Mouse (Mus musculus) embryonic facial prominence, embryonic 11.5 days (tissue): Measurements from ENCODE around the gene Akr1c14. TPM values are rescaled to one million over a fixed set of nuclear protein-coding genes. Genes with fewer than 3 reads are reported as not detected.
"Not testable (repeated sequence)": the region's sequence is repeated elsewhere in the genome, so short reads cannot be mapped to it uniquely, and the experiment has no call there.

Source experiments
- ATAC-seq: fragments of 200-750 bp; cut with Nextera tagmentation; replicated peaks from 2 replicates; pipeline ENCODE4 v1.8.0; 2017; ENCODE audit warnings: low read depth; ENCODE audit not compliant: insufficient number of reproducible peaks, low FRiP score, low TSS enrichment
- DNase-seq: peaks from one replicate; pipeline ENCODE4 v3.0.0-alpha.2; 2015; ENCODE audit warnings: low spot score
- H3K27ac ChIP-seq: fragments of 300-500 bp; sonication (generic); replicated peaks from 2 replicates; pipeline ENCODE4 v1.5.1; 2014; ENCODE audit warnings: mild to moderate bottlenecking, low read depth, low read length, control low read depth
- H3K27me3 ChIP-seq: fragments of 300-500 bp; sonication (generic); 2 replicates; pipeline ENCODE4 v1.6.1; 2014; ENCODE audit warnings: mild to moderate bottlenecking, low read length, moderate library complexity, mixed read lengths; ENCODE audit not compliant: control insufficient read depth, insufficient read depth
- H3K36me3 ChIP-seq: fragments of 300-500 bp; sonication (generic); replicated peaks from 2 replicates; pipeline ENCODE4 v1.6.1; 2014; ENCODE audit warnings: low read depth, mild to moderate bottlenecking, low read length, moderate library complexity, mixed read lengths; ENCODE audit not compliant: control insufficient read depth, insufficient read depth
- H3K4me1 ChIP-seq: fragments of 300-500 bp; sonication (generic); 2 replicates; pipeline ENCODE4 v1.6.1; 2014; ENCODE audit warnings: low read length, mixed read lengths; ENCODE audit not compliant: control insufficient read depth, insufficient read depth
- H3K4me2 ChIP-seq: fragments of 300-500 bp; sonication (generic); 2 replicates; pipeline ENCODE4 v1.6.1; 2014; ENCODE audit warnings: low read depth, mild to moderate bottlenecking, control low read depth, low read length, moderate library complexity
- H3K4me3 ChIP-seq: fragments of 300-500 bp; sonication (generic); 2 replicates; pipeline ENCODE4 v1.5.1; 2014; ENCODE audit warnings: low read depth, low read length, control low read depth
- H3K9ac ChIP-seq: fragments of 300-500 bp; sonication (generic); replicated peaks from 2 replicates; pipeline ENCODE4 v1.6.1; 2014; ENCODE audit warnings: mild to moderate bottlenecking, control low read depth, low read length
- H3K9me3 ChIP-seq: fragments of 300-500 bp; sonication (generic); replicated peaks from 2 replicates; pipeline ENCODE4 v1.6.1; 2016; ENCODE audit warnings: mild to moderate bottlenecking, low read length, inconsistent platforms, mixed read lengths; ENCODE audit not compliant: control insufficient read depth
- WGBS: fragments of 180-500 bp; shearing (Covaris S2); extraction: QIAGEN DNeasy Blood & Tissue Kit; methylation state at CpG from one replicate; pipeline ENCODE4 v1.1.7; 2014; 5-methylcytosine and 5-hydroxymethylcytosine counted together
- polyA plus RNA-seq: library from polyadenylated mRNA; unstranded; fragments of >200 nt; fragmentation: Nextera tagmentation; extraction: Ambion mirVana; gene quantifications from 2 replicates; pipeline ENCODE4 v1.2.1, GENCODE M21; 2014

Gene Akr1c14
- polyA plus RNA-seq, 1 experiment from 2014 or later = 0.84 TPM

DNA sequence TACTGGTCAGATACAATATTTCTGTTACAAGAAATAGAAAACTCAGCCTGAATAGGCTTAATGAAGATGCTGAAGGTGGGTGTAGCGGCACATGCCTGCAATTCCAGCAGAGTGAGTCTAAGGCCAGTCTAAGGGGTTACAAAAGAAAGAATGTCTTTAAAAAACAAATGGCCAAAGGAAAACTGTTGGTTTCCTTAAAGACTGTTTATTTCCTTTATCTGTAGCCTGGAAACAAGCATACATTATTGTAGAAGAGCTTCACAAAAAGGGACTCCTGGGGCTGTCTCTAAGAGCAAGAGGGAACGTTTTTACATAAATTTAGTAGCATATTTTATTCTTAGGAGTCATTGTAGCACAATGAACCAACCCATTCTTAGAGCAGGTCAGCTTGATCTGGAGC, 2.0 kb upstream of the Akr1c14 start:
- 50% methylated on average over 2 of the region's 2 CpGs for WGBS
- H3K9ac ChIP-seq = no peak overlapping the region
- H3K36me3 ChIP-seq = no peaks in the 10 kb centered on the region
- no peak overlapping the region for H3K4me2 ChIP-seq
- DNase-seq (no peak), ATAC-seq (no peak)
- no peaks in the 10 kb centered on the region for H3K27me3 ChIP-seq
- H3K27ac ChIP-seq = no peak overlapping the region
- no peaks in the 10 kb centered on the region for H3K9me3 ChIP-seq
- no peaks in the 10 kb centered on the region for H3K4me1 ChIP-seq
- H3K4me3 ChIP-seq = no peak overlapping the region

DNA sequence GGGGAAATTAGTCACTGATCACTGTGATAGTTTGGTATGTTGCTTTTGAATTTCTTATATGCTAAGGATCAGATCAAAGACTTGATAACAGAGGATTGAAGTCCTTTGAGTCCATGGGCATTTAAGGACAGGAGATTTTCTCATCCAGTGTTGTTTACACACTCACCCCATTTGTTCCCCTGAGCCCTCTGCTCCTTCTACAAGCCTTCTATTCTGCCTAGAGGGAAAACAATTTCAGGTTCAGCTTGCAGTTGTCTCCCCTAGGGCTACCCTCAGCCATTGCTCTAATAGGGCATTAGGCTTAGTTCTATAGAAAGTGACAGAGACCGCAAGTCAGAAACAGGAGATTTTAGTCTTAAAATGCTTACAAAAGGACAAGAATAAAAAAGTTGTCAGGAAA, 585 bp upstream of the Akr1c14 start:
- H3K27me3 ChIP-seq = no peaks in the 10 kb centered on the region
- no peak overlapping the region for H3K4me3 ChIP-seq
- H3K9ac ChIP-seq = no peak overlapping the region
- no peaks in the 10 kb centered on the region for H3K4me1 ChIP-seq
- H3K4me2 ChIP-seq = no peak overlapping the region
- no peaks in the 10 kb centered on the region for H3K36me3 ChIP-seq
- 78% methylated on average over 1 of the region's 1 CpGs for WGBS
- no peaks in the 10 kb centered on the region for H3K9me3 ChIP-seq
- DNase-seq (no peak), ATAC-seq (no peak)
- H3K27ac ChIP-seq = no peak overlapping the region

DNA sequence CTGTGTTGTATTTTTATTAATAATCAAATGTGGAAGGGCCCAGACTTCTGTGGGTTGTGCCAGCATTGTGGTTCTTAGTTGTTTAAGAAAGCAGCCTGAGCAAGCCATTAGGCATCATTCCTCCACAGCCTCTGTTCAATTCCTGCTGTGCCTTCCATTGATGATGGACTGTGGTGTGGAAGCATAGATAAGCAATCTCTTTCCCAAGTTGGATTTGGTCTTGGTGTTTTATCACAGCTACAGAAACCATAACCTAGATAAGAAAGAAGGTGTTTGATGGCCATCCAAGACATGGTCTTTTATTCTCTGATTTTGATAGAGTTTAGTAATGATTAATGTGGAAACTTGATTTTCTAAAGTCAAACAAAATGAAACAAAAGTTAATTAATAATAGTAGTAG, 844 bp downstream of the Akr1c14 start:
- ATAC-seq (no peak), DNase-seq (no peak)
- Histone ChIP-seq H3K4me1 (no peaks in the 10 kb centered on the region), H3K27ac (no peak overlapping the region), H3K9me3 (no peaks in the 10 kb centered on the region), H3K4me2 (no peak overlapping the region), H3K9ac (no peak overlapping the region), H3K27me3 (no peaks in the 10 kb centered on the region), H3K36me3 (no peaks in the 10 kb centered on the region), H3K4me3 (no peak overlapping the region)

DNA sequence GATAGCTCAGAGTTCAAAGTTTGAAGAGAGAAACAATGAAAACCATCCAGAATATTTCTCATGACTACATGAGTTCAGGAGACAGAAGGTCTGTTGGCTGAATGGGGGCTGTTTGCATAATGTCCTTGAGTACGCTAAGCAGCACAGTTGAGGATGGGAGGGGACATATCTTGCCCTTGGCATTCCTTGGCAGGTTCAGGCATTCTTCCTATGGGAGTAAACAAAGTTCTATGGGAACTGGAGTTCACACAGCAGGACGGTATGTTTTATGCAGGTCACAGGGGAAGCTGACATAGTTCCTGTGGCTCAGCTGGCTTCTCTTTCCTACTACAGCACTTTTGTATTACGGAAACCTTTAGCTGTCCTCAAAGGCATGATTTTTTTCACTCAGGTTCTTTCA, 6.6 kb downstream of the Akr1c14 start:
- WGBS = 77% methylated on average over 3 of the region's 3 CpGs
- no peak overlapping the region for H3K4me3 ChIP-seq
- DNase-seq = no peak
- no peaks in the 10 kb centered on the region for H3K36me3 ChIP-seq
- ATAC-seq = no peak
- no peaks in the 10 kb centered on the region for H3K4me1 ChIP-seq
- no peaks in the 10 kb centered on the region for H3K27me3 ChIP-seq
- H3K27ac ChIP-seq = no peak overlapping the region
- no peak overlapping the region for H3K4me2 ChIP-seq
- no peak overlapping the region for H3K9ac ChIP-seq
- H3K9me3 ChIP-seq = no peaks in the 10 kb centered on the region

DNA sequence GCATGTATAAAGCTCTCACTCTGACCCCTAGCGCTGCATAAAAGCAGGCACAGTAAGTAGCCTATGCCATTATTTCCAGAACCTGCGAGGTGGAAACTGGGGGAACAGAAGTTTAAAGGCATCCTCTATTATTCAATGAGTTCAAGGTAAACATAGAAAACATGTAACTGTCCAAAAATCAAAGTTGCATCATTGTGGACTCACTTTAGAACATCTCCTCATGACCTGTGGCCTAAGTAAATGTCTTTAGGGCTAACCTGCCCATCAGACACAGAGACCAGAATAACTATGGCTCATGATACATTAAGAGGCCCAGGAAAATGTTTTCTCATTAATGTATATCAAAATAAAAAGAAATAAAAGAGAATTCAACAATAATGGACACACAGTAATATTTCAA, 7.4 kb downstream of the Akr1c14 start:
- no peaks in the 10 kb centered on the region for H3K4me1 ChIP-seq
- no peak overlapping the region for H3K4me2 ChIP-seq
- DNase-seq (no peak), ATAC-seq (no peak)
- H3K27ac ChIP-seq = no peak overlapping the region
- no peaks in the 10 kb centered on the region for H3K9me3 ChIP-seq
- H3K9ac ChIP-seq = no peak overlapping the region
- H3K4me3 ChIP-seq = no peak overlapping the region
- H3K36me3 ChIP-seq = no peaks in the 10 kb centered on the region
- no peaks in the 10 kb centered on the region for H3K27me3 ChIP-seq
- WGBS = 80% methylated on average over 2 of the region's 2 CpGs

DNA sequence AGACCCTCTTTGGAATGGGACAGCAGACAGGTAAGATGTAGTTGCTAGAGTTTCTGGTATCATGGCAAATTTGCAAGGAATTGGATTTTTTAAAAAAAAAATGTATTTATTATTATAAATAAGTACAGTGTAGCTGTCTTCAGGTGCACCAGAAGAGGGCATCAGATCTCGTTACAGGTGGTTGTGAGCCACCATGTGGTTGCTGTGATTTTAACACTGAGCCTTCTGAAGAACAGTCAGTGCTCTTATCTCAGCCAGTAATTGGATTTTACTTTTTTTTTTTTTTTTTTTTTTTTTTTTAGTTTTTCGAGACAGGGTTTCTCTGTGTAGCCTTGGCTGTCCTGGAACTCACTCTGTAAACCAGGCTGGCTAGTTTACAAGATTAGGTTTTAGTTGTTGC, 9.4 kb downstream of the Akr1c14 start:
- not testable (repeated sequence) for H3K27me3 ChIP-seq, ATAC-seq, DNase-seq, H3K9ac ChIP-seq, H3K4me2 ChIP-seq, H3K27ac ChIP-seq, H3K36me3 ChIP-seq, H3K4me1 ChIP-seq, H3K4me3 ChIP-seq, H3K9me3 ChIP-seq
- 81% methylated on average over 2 of the region's 2 CpGs for WGBS

DNA sequence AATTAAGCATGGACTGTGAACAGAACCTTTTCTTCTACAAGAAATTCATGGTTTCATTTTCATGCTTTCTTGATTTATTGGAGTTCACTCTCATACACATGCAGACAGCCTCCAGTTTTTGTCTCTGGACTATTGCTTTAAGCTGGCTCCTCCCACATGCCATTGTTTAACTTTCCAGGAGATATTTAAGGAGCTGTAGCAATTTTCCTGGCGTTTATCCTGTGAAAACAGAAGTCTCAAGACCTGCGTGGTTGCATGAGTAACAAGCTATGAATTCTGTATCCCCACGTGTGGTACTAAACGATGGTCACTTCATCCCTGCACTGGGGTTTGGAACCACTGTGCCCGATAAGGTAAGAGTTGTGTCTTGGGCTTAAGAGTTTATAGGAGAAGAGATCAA, 10.6 kb downstream of the Akr1c14 start:
- Histone ChIP-seq H3K9me3 (no peaks in the 10 kb centered on the region), H3K27me3 (no peaks in the 10 kb centered on the region), H3K36me3 (no peaks in the 10 kb centered on the region), H3K27ac (no peak overlapping the region), H3K4me3 (no peak overlapping the region), H3K9ac (no peak overlapping the region), H3K4me1 (no peaks in the 10 kb centered on the region), H3K4me2 (no peak overlapping the region)
- no peak for DNase-seq
- WGBS = 61% methylated on average over 5 of the region's 5 CpGs
- ATAC-seq = no peak

DNA sequence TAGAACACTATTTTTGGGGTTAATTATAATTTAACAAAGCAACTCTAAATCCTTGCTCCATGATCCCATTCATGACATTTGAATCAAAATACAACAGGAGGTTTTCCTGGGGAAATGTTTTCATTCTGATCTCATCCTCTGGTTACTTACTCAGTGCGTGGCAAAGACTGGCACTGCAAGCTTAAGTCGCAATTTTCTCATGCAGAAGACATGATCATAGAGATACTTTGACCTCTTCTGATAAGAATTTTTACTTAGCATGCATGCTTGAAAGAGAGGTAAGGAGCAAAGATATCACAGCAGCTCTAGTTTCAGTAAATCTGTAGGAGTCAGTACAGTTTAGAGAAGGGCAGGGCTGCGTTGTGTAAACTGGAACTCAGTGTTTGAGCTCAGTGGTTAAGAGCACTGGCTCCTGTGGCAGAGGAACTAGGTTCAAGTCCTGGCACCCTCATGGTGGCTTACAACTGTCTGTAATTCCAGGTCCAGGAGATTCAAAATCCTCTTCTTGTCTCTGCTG, 11.5 kb downstream of the Akr1c14 start:
- no peak overlapping the region for H3K4me3 ChIP-seq
- no peak for DNase-seq

More for the DNA sequence above, 11.5 kb downstream of the Akr1c14 start:
- Histone ChIP-seq H3K4me1 (no peaks in the 10 kb centered on the region), H3K9ac (no peak overlapping the region), H3K27me3 (no peaks in the 10 kb centered on the region), H3K36me3 (no peaks in the 10 kb centered on the region), H3K9me3 (no peaks in the 10 kb centered on the region), H3K27ac (no peak overlapping the region), H3K4me2 (no peak overlapping the region)
- ATAC-seq = no peak
- WGBS = 75% methylated on average over 3 of the region's 3 CpGs
